Mouse (Mus musculus): Measurements from ENCODE around the gene Angptl3.

Gene Angptl3

DNA sequence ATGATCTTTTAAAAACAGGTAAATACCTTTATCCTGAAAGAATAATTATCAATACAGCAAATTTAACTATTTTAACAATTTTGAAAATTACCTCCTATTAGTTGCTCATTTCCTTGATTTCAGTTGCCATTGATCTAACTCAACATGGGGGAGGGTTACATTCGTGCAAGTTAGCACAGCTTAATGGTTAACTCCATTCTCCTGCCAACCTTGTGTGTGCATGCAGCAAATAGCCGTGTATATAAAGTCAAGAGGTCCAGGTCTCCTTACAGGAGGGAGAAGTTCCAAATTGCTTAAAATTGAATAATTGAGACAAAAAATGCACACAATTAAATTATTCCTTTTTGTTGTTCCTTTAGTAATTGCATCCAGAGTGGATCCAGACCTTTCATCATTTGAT, at the start of gene Angptl3:
TSS of gene Angptl3 (plus strand) at position 269 of the 400 bp plus-strand sequence.
- CTCF ChIA-PET = no interaction called here

DNA sequence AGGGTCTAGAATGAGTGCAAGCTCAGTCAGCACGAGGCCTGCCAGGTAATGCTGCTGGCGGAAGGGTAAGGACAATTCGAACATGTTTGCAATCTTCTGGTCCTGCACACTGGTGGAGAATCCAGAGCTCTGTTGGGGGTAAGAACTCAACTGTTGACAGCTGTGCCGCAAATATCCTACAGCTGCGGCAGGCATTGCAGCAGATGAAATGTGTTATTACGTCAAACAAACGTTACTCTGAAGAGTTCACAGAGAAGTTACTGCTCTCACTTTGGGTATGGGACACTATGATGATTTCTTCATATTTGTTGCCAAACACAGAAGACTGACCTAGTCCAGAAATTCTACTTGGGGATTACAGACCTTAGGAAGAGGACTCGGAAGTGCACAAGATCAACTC, 46.1 kb upstream of the Angptl3 start:
- CTCF ChIA-PET = no interaction called here

DNA sequence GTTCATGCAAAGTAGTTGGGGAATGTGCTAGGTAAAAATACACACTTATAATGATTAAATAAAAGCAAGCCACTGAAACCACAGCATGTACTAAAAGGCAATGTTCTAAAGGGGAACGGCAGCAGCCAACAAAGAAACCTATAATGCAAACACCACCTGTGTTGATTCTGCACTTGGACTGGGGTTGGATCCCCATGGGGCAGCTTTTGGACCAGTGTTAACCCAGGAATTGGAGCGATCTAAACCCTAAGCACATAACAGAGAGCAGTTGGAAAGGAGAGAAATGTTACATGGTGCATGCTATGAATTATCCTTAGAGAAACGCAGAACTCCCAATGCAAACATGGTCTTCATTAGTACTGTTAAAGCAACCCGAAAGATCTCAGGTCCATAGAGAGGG, 37.3 kb upstream of the Angptl3 start:
- CTCF ChIA-PET = no interaction called here

DNA sequence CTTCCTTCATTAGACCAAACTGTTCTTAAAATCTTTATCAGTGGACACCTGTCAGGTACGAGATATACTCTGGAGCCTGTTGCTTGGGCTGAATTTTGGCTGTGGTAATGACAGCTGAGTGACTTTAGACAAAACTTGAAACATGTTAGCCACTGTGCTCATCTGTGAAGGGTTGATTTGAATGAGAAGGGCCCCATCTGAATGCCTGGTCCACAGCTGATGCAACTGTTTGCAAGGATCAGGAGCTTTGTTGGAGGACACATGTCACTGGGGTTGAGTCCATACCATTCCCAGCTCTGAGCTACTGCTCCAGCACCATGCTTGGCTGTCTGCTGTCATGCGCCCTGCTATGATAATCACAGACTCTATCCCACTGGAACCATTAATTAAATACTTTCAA, 25.2 kb upstream of the Angptl3 start:
- CTCF ChIA-PET = no interaction called here

DNA sequence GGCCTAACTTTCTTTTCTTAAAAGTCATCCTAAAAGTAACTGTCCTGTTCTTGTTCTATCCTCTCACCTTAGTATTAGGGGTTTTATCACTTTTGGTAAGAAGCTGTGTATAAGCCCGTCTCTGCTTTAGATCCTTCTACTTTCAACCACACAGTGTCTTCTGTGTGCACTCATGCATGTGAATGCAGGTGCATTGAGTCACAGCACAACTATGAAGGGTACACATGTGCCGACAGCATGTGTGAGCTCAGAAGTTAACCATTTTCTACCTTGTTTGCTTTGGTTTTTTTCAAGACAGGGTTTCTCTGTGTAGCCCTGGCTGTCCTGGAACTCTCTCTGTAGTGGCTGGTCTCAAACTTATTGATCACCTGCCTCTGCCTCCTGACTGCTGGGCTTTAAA, 24.4 kb upstream of the Angptl3 start:
- CTCF ChIA-PET = no interaction called here

DNA sequence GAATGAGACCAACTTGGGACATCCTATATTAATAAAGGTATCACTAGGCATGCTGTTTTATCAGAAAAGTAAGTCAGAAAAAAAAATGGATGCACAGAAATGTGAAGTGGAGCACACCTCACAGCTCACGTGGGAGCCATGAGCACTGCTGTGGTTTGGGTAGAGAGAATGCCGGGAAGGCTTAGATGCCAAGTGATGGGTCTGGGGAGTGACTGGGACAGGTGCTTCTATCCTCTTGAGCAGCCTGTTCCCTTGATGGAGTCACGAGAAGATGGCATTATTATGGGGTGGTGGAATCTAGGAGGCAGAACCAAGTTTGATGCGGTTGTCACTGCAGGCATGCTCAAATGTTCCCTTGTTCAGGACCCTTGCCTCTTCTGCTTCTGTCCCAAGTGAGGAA, 19.7 kb upstream of the Angptl3 start:
- CTCF ChIA-PET = no interaction called here

DNA sequence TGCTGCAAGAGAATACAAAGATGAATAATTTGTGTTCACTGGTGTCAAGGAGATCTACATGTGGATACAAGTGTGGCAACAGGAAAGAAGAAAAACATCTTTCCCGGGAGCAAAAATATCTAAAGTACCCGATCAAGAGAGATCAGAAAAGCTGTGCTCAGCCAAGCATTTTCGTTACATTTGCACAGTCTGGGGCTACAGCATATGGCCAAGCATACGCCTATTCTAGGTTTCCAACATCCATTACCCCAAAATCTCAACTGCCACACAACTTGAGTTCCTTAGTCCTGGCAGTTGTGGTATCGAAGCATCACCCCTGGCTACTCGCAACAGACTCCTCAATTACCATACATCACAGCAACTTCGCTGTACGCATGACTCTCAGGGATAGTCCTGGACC, 8.5 kb upstream of the Angptl3 start:
- CTCF ChIA-PET = no interaction called here

DNA sequence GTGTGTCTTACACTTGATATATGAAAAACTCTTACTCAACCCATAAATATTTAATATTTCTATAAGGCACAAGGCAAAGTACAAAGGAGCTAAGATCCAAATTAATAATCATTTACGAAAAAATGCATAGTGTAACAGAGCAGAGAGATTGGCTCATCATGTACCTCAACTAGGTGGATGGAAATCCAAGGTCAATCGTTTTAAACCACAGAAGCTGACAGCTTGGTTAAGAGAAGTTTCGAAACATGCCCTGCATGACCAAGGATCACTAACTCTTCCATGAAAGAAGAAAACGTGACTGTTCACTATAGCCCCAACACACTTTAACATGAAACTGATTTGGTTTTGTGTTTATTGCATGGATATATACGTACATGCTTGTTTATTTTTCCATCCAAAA, 2.4 kb upstream of the Angptl3 start:
- CTCF ChIA-PET = no interaction called here

DNA sequence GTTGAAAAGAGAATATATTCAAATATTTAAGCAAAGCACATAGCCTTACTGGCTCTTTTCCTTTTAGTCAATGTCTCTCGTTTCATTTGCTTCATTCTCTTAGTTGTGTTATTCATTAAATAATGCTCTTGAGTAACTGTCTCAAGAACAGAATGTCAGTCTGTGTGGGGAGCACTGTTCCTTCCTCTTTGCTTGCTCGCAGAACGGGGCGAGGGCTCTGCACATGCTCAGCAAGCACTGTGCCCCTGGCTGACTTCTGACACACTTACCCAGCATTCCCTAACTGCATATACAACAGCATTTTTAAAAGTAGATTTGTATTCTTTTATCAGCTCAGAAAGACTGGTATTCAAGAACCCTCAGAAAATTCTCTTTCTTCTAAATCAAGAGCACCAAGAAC, 2.2 kb downstream of the Angptl3 start:
- CTCF ChIA-PET = no interaction called here

DNA sequence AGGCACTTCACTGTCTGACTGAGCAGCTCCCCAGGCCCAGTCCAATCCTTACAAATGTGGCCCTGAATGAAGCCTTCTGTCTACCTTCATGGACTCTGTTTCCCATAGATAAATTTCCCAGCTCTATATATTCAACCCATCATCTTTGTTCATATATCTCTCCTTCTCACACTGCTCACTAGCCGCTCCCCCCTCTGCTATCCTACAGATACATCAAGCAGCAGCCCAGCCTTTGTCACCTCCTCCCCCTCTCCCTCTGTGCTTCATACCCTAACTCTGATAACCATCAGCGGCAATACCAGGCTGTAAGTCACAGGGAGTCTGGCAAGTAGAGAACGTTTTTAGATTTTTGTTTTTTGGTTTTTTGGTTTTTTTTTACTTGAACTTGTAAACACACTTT, 14.1 kb downstream of the Angptl3 start:
- CTCF ChIA-PET = no interaction called here

DNA sequence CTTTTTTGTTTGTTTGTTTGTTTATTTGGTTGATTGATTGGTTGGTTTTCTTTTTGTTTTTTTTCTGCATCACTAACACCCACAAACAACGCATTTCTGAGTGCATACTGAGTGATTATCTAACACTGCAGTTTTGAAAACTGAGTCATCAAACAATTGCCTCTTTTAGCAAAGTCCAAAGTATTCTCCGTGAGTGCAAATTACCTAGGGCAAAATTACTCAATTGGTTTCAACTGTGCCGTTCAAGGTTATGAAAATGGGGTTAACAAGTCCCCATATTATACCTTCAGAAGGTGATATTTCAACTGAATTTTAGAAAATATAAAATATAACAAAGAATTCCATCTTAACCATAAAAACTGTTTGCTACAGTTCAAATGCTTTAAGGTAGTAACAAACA, 15.7 kb downstream of the Angptl3 start:
- CTCF ChIA-PET = no interaction called here

DNA sequence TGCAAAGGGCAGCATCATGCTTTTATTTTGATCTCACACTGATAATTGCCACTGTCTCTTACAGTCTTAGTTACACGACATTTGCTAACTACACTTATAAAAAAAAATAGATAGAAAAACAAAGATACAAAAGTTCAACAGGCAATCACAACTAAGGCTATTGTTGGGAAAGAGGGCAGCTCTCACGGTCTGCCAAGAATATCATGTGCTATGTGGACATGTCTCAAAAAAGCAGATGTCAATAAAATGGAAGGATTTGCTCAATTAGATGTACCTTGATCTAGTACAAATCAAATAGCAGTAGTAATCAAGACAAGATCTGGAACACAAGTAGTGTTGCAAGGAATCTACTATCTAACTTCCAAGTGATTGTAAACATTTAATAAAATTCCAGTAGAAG, 17.8 kb downstream of the Angptl3 start:
- CTCF ChIA-PET = no interaction called here

DNA sequence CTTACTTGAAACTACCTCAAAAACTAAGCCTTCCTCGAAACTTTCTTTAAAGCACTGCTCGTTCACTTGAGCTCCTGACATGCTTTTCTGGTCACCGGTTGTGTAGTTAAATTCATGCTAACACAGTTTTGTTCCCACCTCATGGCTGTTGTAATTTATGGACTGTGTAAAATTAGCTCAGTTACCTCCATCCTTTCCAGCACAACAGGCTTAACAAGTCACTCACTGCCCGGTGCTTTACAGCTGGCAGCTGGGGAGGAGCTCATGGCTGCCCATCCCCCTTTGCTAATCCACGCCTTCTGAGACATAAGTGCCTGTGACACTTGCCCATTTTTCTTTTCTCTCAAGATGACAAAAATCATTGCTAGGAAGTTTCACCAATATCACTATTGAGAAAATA, 33.8 kb downstream of the Angptl3 start:
- CTCF ChIA-PET = interaction anchor here (0.7 kb wide), 1 partner anchor 104 kb away, joined by 14 read pairs; no protein-coding TSS in a partner anchor

DNA sequence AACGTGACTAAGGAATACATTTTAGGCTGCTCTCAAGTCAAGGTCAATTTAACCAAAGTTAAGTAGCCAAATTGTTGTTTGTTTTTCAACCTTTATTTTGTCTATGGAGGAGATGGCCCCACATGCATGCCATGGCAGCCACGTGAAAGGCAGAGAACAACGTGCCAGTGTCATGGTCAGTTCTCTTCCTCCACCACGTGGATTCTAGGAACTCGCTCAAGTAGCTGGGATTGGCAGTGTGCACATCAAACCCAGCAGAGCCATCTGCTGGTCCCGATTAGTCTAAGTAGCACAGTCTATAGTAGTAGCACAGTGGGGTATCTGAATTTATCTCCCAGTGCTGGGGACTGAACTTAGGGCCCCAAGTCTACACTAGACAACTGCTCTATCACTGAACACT, 38.1 kb downstream of the Angptl3 start:
- CTCF ChIA-PET = no interaction called here

DNA sequence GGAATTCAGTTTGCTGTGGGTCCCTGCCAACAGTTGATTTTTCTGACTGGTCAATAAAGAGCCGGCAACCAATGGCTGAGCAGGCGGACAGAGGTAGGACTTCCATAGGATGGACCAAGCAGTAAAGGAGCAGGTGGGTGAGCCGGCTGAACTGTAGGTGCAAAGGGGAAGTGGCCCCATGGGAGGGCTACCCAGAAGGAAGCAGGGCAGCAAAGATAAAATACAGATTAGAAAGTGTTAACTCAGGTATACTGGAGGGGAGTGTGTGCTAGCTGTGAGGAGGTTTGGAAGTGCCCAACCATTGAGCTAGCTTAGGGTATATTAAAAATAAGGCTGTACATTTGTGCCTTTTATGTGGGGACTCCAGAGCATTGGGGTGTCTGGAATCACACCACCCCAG, 47.3 kb downstream of the Angptl3 start:
- CTCF ChIA-PET = no interaction called here

DNA sequence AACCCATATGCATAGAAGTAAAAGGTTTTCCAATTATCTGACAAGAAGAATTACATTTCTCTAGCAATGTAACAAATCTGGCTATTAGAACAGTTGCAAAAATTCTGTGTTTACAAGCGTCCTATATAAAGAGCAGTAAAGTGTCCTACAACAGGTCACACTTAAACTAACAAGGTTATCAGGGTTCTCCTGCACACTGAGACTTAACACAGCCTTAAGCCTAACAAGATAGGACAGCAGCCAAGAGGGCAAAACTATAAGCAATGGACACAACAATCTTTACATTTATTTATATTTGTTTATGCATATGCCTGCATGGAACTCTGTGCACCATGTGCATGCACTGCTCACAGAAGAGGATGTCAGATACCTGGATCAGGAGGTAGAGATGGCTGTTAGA, 50.4 kb downstream of the Angptl3 start:
- CTCF ChIA-PET = no interaction called here

DNA sequence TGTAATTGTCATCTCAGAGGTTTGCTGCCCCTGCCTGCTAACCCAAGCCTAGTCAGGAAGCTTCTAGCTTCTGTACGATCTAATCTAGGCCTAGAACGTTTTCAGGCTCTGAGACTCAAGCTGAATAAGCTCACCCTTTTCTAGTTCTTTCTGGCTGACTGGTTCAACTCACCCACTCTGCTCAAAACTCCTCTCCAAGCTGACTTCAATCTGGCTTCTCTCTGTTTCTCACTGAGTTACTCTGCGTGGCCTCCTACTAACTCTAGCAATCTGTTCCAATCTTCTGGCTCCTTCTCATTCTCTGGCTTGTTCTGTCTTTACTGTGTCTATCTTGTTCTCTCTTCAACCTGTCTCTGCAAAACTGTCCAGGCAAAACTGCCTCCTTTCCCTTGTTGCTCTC, 53.1 kb downstream of the Angptl3 start:
- CTCF ChIA-PET = no interaction called here

DNA sequence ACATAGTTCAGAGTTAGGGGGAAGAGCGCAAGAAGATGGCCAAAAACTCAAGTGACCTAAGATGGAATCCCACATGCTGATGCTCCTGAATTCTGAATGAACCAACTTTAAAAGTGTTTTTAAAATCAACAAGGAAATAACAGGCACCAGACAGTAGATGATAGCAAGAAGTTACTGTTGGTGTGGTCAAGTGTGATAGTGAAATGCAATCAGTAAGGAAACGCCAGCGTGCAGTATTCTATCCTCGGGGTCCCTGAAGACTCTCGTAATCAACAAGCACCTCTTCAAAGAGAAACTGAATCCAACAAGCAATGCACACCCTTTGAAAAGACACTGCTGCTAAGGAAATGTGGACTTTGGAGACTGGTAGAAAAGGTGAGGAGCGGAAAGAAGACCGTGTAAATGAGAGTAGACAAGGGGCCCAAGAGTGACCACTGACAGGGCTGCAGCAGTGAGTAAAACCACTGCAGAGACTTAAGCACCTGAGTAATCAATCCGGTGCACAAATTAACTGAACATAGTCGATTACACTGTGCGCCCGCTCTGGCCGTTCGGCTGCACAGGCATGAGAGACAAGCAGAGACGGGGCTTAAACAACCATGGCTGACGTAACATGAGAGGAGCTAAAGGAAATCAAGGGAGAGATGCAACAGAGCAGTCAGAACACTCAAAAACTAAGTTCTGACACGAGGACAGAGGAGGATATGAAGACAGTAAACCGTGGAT, 57.2 kb downstream of the Angptl3 start:
- CTCF ChIA-PET = no interaction called here

DNA sequence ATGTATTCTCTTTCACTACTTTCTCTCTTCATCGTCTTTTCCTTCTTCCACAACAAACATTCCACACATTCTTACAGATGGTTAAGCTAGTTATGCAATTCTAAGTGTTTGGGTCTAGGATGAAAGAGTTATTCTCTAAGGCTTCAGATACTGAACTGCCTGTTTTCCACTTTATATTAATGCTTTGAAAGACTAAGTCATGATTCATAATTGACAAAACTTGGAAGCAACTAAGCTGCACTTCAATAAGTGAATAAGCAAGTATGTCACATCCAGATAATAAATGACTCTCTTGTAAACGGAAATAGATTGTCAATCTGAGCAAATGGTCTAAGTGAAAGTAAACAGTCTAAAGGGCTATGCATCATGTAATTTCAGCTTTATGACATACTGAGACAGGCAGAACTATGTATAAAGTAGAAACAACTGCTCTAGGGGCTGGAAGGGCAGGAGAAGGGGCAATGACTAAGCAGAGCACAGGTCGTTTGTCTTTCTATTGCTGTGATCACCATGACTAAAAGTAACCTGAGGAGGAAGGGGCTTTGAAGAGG, 60.5 kb downstream of the Angptl3 start:
- CTCF ChIA-PET = no interaction called here

DNA sequence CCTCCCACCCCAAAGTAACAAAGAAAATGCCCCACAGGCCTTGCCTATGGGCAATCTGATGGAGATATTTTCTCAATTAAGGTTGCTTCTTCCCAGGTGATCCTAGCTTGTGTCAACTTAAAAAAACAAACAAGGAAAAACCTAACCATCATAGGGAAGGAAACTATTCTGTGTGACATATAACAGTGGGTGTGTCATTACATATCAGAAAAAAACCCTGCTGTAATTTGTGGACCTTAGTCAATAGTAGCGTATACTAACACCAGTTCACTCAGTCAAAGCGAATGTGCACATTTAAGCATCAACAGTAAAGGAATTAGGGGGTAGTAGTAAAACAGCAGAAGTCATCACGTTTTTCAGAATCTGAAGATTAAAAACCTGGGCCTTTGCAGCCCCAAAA, 61.0 kb downstream of the Angptl3 start:
- CTCF ChIA-PET = no interaction called here

Data from spleen, embryonic (tissue).